Mouse (Mus musculus) common myeloid progenitor, adult 5-6 weeks (primary cell): ENCODE data around the gene Rapgef2. TPM values are rescaled to one million over a fixed set of nuclear protein-coding genes. Genes with fewer than 3 reads are reported as not detected.

Experiments used
- ATAC-seq: replicated peaks from 2 replicates; pipeline ENCODE4 v1.8.0; 2016; ENCODE audit warnings: low read depth, mild to moderate bottlenecking, moderate TSS enrichment, inconsistent platforms; ENCODE audit not compliant: poor library complexity, severe bottlenecking
- total RNA-seq: library from RNA; stranded (forward); fragments of 200-1000, 187-1606 nt; gene quantifications from 2 replicates; pipeline ENCODE4 v1.2.3, GENCODE M21; 2017

The Rapgef2 gene
- total RNA-seq, 1 experiment from 2014 or later = 19.0 TPM

DNA sequence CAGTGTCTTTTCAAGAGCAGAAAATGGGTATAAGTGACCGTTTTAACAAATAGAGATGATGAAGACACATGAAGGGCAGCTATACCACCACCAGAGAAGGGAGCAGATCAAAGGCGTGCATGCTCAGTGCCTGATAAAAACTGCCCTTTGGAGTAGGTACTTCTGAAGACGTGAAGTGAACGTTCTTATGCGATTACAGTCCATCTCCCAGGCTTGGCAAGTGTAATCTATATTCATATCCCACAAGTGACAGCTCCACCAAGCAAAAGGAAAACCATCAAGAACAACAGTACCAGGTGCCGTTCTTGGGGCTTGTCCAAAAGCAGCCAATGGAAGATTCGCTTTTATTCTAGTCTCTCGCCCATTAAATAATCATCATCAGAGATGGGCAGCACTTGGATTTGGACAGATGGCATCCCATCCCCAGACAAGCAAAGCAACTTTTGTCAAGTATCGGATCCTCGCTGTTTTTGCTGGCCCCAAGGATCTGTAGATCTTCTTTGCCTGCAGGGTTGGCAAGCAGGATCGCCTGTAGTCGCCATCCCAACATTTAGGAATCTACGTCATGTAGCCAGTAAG is 1.1 kb downstream of the Rapgef2 start:
- ATAC-seq = no peak

DNA sequence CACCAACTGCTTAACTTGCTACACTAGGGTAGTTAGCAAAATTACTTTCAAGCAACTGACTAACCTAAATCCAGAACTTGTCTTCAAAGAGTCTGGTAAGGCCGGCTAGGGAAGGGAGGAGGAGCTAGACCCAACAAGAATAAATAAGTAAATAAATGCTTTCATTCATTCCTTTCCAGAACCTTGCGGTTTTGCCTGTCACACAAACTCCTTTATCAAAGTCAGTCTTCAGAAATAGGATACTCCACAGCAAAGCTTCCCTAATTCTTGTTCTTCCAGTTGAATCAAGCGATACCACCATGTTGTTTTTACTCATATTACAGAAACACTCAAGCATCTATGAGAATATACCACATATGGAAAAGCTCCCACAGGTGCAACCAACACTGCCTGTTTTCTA is 2.3 kb downstream of the Rapgef2 start:
- no peak for ATAC-seq

DNA sequence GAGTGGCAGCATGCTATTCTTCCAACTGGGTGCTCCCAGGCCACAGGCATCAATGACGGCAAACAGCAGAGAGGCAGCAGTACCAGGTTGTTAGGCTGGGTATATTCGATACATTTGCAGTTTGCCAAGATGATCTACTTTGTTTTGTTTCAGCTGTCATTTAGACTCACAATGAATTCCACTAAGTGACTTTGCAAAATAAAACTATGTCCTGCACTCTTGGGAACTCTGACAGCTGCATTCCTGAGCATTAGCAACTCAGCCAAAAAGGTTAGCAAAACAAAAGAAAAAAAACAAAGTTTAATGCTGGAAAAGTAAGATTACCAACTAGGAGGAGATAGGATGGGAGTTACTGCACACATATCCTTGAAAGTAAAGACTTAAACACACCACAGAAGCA is 3.3 kb downstream of the Rapgef2 start:
- ATAC-seq = no peak

DNA sequence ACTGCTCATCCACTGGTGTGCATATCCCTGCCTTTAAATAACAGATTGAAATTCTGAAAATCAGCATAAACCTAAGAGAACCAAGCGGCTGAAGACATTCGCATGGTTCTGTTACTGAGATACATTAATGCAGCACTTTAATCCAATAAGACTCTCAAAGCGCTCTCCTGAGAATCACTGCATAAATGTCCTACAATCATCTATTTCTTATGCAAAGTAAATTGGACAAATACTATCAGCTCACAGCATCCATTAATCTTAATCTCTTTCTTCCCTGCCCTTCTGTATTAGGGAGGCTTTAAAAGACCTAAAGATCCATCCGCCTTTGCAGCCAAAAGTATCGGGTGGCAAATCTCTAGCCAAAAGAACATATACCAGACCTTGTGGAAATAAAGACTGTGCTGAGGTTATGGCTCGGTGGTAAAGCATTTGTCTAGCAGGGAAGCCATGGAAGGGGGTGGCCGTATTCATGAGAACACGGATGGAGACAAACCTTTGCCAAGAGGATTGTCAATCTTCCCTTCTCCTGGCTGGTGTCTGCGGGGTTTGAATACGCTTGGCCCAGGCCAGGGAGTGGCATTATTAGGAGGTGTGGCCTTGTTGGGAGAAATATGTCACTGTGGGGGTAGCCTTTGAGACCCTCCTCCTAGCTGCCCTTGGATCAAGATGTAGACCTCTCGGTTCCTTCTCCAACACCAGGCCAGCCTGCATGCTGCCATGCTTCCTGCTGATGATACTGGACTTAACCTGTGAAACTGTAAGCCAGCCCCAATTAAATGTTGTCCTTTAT is 10.3 kb downstream of the Rapgef2 start:
- ATAC-seq = no peak

DNA sequence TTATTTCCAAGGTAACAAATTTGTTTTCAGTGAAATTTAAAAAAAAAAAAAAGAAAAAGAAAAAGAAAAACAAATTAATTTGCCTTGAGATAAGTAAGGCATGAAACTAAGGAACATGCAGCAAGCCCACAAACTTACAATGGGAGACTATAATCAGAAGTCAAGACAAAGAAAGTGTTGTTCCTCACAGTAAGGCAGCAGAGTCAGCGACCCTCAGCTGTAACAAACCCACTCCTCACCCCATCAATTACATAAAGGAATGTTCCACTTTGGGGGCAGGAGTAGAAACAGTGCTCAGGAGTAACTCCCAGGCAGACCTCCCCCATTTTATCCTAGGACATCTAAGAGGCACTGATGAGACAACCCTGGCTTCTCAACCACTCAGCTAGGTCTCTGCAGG is 13.0 kb downstream of the Rapgef2 start:
- ATAC-seq = no peak

DNA sequence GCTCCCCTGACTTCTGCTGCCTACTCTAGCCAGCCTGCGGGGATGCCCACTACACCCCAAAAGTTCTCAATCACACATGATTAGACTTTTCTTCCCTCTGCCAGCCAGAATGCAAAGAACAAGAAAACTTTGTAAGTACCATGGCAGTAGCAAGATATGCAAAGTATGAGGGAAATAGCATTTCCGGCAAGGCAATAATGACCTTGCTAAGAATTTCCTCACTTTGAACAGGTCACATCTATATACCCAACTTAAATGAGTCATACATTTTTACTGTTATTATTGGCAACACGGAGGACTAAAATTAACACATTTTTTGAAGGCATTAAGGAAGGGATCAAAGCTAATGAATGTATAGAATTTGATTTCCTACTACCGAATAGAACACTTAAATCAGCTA is 13.4 kb downstream of the Rapgef2 start:
- ATAC-seq = peak; percentile 56; the same call in 1 of the 2 replicates

DNA sequence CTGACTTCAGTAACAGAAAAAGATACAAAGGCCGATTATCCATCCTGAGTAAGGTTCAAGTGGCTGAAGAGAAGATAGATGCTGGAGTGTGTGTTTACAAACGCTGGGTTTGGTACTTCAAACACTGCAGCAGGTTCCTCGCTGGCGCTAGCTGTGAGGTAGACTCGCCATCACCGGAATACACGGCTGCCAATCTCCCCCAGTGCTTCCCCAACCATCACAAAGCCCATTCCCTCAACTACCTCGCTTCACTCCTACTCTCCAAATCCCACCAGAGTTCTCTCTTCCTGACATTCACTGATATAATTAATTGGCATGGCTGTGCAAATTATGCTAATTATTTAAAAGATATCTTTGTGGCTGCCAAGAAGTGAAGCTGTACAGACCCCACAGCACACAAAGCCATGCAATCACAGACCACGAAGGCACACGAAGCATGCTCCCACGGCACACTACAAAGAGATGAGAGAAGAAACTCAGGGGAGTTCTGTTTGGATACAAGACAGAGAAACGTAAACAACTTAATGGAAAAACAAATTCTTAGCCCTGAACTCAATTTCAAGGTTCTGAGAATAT is 15.2 kb downstream of the Rapgef2 start:
- no peak for ATAC-seq

DNA sequence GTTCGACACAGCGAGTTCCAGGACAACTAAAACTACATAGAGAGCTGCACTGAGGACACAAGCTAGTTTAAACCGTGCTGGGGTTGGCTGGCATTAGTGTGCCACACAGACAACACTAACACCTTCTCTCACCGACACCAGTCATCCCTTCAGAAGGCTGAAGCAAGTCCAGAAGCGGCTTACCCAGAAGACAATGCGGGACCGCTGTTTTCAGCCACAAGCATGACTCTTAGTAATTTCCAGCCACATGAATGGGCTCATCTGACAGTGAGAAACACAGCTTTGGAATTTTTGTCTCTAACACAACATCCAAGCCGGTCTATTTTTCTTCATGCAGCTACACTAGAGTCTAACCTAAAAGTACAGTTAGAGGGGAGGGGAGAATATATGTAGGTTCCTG is 16.4 kb downstream of the Rapgef2 start:
- ATAC-seq = no peak

DNA sequence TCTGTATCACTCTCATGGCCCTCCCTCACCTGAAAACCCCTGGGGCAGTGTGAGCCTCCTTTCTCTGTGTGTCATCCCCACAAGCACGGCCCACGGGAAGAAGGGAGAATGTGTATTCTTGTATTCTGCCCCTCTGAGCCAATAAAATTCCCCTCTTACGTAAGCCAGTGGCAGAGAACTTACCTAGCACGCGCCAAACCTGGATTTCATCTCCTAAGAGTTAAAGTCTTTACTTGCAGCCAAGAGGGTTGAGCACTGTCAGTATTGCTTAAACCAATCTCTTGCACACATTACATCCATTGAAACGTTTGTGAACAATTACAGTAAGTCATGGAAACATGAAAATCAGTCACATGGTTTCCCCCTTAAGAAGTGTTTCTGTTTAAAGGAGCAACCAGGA is 19.3 kb downstream of the Rapgef2 start:
- no peak for ATAC-seq

DNA sequence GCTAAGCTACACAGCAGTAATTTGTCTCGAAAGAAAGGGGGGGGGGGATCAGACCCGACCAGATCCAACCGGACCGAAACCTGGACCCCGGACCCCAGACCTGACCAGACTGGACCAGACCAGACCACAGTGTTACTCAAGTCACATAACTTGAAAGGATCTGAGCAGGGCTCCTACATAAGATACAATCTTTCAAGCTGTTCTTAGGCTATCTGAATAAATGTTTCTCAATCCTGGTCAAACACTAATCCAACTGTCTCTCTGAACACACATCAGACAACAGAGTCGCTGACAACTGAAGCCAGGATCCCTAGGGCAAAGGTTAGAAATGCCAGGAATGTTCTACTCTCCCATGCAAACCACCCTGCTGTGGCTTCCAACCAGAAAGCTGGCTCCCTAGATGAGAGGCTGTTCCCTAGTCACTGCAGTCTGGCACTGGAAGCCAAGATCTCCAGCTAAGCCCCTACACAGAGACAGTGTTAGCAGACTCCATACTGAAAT is 24.5 kb downstream of the Rapgef2 start:
- no peak for ATAC-seq

DNA sequence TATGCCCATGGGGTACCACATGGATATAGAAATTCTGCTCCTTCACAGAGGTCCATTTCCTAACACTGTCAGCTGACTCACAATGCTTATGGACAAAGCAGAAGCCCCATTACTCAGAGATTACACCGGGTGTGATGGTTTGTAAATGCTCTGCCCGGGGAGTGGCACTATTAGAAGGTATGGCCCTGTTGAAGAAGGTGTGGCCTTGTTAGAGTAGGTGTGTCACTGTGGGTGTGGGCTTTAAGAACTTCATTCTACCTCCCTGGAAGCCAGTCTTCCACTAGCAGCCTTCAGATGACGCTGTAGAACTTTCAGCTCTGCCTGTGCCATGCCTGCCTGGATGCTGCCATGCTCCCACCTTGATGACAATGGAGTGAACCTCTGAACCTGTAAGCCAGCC is 32.3 kb downstream of the Rapgef2 start:
- ATAC-seq = no peak

DNA sequence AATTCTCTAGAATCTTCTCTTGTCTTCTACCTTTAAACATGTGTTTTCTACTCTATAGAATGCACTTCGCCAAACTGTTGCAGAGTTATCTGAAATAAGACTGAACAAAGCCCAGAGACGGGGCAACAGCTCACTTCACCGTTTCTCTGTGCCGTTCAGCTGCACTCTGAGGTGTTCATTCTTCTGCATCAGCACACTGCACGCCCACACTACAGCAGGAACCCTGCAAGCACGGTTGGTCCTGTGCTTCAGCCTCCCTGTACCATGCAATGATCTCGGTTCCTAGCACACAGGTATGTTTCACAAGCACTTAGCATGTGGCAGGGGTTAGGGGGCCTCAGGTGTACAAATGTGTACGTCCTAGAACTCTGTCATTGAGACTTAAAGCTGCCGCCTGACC is 32.9 kb downstream of the Rapgef2 start:
- peak; percentile 46; the same call in 1 of the 2 replicates for ATAC-seq

DNA sequence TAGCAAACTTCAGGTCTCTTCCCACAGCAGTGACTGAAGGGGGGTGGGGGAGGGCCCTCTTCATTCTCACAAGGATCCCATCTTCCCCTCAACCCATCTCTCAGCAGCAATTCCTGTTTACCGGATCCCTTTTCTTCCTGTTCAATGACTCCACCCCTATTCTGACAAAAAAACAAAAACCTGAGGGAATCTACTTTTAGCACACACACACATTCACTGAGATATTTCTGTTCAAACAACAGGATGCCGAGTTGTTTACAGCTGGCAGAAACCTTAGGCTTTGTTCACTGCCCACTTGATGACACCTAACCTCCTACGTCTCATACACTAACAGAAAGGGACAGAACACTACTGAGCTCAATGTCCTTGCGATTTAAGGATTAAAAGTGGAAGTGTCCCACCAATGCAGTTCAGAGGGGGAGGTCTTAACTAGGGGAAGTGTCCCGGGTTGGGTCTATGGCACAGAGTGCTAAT is 33.4 kb downstream of the Rapgef2 start:
- ATAC-seq = peak; percentile 70

DNA sequence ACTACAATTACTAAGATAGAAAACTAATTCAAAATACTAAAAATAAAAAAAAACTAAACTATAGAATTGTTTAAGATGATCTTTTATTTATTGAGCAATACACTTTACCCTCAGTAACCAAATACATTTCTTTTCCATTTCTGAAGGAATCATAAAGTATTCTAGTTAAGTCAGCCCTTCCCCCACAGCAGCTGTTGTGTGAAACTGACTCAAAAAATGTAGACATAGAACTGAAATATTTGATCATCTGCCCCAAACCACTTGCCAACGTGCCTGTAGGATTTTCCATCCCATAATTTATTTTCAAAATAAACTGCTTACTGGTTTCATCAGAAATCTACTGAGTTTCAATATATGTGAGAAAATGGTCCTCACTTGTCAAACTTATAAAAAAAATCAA is 36.4 kb downstream of the Rapgef2 start:
- ATAC-seq = no peak

DNA sequence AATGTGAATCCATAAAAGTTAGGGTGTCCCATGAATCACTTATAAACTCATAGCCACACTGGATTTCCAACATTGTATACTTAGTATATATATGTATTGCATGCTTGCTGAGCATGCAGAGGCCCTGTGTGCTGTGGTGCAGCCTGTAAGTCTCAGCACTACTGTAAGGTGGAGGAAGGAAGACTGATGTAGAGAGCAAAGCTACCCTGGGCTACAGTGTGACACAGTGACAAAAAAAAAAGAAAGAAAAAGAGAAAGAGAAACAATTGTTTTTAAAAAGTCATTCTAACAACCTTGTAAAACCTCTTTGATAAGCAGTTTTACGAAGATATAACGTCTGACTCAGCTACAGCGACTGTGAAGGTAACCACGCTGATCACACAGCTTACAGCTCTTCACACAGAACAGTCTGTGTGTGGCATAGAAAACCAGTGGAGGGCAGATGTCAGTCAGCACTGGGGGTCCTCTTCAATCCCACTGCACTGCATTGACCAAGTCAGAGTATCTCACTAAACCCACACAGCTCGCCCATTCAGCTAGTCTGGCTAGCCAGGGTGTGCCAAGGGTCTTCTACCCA is 37.6 kb downstream of the Rapgef2 start:
- ATAC-seq = no peak

DNA sequence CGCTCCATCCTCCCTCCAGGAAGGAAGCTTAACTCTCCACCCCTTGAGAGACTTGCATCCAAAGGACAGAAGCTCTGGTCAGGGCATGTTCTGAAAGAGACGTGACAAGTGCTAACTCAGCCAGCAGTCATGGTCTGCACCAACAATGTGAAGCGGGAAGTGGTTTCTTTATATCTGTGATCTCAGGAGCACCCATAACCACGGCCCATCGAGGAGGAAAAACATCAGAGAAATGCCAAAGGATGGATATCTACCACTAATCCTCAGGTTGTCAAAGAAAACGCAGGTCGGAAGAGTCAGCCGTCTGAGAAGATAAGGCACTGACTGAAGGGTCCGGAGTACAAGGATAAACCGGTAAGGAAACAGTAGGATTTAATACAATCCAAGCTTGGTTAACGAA is 38.1 kb downstream of the Rapgef2 start:
- peak; percentile 60 for ATAC-seq

DNA sequence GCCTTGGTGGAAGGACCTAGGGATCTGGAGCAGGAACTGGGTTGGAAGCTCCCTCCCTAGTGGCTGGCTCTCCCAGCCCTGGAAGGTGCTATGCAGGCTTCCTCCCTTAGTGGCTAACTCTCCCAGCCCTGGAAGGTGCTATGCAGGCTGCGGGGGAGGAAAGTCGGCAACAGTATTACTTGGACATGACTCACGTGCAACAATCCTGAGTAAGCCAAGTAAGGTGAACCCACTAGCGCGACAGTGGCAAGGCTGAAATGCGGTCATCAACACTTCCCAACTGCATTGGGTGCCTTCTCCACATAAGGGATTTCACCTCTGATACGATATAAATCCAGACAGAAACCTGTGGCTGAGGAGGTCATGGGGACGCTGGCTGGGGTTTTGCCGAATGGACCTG is 42.0 kb downstream of the Rapgef2 start:
- ATAC-seq = no peak

DNA sequence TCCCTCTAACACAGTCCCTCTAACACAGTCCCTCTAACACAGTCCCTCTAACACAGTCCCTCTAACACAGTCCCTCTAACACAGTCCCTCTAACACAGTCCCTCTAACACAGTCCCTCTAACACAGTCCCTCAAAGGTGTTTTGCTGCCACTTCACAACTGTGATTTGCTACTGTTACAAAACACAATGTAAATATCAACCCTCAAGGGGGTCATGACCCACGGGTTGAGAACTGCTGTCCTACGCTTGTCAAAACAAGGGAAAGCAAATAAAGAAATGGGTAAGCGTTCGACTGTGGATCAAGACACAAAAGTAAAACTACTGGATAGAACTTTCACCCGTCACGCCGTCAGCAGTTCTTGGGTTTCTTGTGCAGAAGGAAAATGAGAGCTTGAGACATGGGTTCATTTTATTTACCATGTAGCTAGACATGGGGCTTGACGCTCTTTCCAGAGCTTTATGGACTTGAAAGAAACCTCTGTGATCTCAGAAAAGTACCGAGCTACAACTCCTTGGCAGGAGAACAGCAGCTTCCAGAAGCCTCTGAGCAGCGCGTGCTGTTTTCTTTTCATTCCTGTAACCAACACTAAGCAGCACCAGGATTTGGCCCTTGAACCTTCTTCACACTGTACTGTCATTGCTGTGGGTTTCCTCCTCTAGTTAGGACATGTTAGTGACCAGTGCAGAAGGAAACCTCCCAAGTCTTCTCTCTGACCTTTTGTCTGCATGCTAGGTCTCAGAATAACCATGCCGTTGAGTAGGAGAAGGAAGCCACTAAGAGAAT is 43.2 kb downstream of the Rapgef2 start:
- ATAC-seq = no peak

DNA sequence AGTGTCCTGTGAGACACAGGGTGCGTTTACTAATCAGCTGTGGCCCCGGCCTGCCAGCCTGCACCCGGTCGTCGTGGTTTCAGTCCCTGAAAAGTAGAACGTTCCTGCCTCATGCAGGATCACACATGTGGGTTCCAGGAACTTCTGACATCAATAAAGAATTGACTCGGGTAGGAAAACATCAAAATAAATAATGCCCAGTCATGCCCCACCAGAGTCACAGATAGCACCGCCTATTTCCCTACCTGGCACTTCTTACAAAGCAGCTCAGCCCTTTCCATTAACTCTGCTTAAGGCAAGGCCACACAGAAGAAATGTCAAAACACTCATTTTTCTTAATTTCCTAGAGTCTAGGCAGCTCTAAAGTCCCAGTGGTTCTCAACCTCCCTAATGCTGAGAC is 44.0 kb downstream of the Rapgef2 start:
- ATAC-seq = 0 out of 2 replicates have a peak, but pooled peaks have one; percentile 17

DNA sequence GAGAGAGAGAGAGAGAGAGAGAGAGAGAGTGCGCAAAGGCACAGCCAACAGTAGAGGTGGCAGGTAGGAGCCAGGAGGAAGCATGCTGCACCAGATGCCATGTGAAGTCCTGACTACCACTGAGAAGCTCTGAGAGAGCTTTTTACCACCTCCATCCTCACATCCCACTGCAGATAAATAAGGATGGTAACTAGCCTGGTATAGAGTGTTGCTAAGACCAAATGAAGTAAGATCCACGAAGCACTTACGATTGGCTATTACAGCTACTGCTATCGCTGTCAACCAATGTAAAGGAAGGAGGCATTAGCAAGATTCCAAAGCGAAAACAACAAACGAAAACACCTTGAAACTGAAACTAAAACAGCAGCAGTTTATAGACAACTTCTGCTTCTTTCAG is 47.3 kb downstream of the Rapgef2 start:
- ATAC-seq = peak; percentile 52
